Mouse (Mus musculus): ENCODE data around the gene Mrgprd. TPM values are rescaled to one million over a fixed set of nuclear protein-coding genes. Genes with fewer than 3 reads are reported as not detected.

Mrgprd gene
- polyA plus RNA-seq, 1 experiment = not detected

DNA sequence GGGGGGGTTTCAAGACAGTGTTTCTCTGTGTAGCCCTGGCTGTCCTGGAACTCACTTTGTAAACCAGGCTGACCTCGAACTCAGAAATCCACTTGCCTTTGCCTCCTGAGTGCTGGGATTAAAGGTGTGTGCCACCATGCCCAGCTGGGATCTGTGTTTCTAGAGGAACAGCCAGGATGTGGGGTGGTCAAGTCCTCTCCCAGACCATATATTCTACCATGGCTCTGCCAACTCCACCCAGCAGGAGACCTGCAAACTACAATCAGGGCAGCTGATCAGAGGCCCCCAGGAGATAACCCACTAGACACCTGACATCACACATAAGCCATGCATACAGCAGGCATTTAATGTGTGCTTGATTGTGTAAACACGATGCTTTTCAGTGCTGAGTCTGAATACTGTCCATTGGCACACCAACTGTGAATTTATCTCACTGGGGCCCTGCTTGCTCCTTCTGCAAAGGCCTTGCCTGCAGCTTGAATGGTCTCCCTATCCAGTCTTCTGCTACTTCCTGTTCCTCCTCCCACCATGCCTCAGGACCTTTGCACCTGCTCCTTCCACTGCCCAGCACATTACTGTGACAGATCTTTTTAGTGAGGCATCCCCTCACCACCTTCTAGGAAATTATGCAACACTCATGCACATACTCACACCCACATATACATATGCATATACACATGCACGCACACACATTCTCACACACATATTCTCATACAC lies 21.1 kb downstream of the Mrgprd start:
- TF ChIP-seq CTCF (IDR thresholded peaks at IDR 0.05; ENCODE audit: extremely low read depth, insufficient read depth, low read length) (no peak), POLR2A (IDR thresholded peaks at IDR 0.05; ENCODE audit: extremely low read depth, insufficient read depth, low read length) (no peak)
- Histone ChIP-seq H3K4me1 (ENCODE audit: control insufficient read depth, insufficient read depth, low read length) (no peaks in the 10 kb centered on the region), H3K27ac (ENCODE audit: insufficient read depth, low read length) (no peak overlapping the region), H3K4me3 (ENCODE audit: insufficient read depth, low read length) (no peak overlapping the region)

DNA sequence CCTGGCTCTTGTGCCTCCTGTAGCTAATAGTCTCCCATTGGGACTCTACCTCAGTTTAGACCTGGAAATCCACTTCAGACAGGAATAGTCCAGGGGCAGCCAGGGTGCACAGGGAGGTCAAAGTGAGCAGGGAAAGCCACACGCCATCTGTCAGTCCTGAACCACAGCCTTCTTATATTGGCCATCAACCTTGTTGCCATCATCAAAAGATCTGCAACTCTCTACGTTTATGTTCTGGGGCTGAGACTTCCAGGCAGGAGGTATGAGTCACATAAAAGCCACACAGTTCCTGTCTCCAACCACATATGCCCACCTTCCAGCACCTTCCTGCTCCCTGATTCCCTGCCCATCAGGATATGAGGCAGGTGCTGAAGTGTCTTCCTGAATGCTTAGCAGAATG lies 23.3 kb downstream of the Mrgprd start:
- no peak overlapping the region for H3K27ac ChIP-seq (ENCODE audit: insufficient read depth, low read length)
- H3K4me1 ChIP-seq (ENCODE audit: control insufficient read depth, insufficient read depth, low read length) = no peaks in the 10 kb centered on the region
- H3K4me3 ChIP-seq (ENCODE audit: insufficient read depth, low read length) = no peak overlapping the region
- TF ChIP-seq POLR2A (IDR thresholded peaks at IDR 0.05; ENCODE audit: extremely low read depth, insufficient read depth, low read length) = no peak
- TF ChIP-seq CTCF (IDR thresholded peaks at IDR 0.05; ENCODE audit: extremely low read depth, insufficient read depth, low read length) = no peak

DNA sequence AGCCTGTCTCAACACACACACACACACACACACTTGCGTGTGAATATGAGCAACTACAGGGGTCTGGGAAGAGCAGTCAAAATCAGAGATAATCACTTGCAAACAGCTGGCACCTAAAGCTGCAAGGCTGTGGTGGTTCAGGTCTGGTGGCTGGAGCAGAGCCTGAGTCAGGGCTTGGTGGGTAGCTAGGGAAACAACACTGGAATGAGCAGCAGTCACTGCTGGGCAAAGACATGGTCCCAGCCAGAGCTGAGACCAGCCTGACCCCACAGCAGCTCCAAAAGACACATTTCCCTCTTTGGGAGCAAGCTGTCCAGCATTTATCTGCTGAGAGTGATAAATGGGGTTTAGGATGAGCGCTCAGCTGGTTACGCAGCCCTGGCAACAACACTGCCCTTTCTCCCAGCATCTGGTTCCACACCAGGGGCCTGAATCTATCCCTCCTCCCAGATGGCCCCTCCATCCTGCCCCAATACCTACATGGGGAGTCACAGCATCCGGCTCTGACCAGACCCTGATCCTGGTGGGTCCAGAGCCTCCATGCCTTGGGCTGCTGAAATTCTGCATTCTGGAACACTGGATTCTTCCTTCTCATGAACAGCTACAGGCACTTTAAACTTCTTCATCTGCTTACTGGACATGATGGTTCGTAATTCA lies 25.7 kb downstream of the Mrgprd start:
- Histone ChIP-seq H3K4me3 (ENCODE audit: insufficient read depth, low read length) (no peak overlapping the region), H3K27ac (ENCODE audit: insufficient read depth, low read length) (no peak overlapping the region), H3K4me1 (ENCODE audit: control insufficient read depth, insufficient read depth, low read length) (no peaks in the 10 kb centered on the region)
- TF ChIP-seq POLR2A (IDR thresholded peaks at IDR 0.05; ENCODE audit: extremely low read depth, insufficient read depth, low read length) (no peak), CTCF (IDR thresholded peaks at IDR 0.05; ENCODE audit: extremely low read depth, insufficient read depth, low read length) (no peak)

Other genes starting within 250 kb of the Mrgprd start
- 2.8 and 2.9 TPM in 2 replicates for gene 1810010D01Rik, start 106.7 kb upstream of the Mrgprd start, polyA plus RNA-seq (2012; rRNA removed)
- gene Tpcn2, start 30.8 kb upstream of the Mrgprd start, polyA plus RNA-seq (2012; rRNA removed) = 7.4 and 9.1 TPM in 2 replicates
- gene Mrgprf, start 14.0 kb upstream of the Mrgprd start, polyA plus RNA-seq (2012; rRNA removed) = 1.6 and 2.1 TPM in 2 replicates